Mouse (Mus musculus): ENCODE measurements around the gene Senp3.

GRCm38 (mm10) chr11:69714636-69715329 is 32.9 kb upstream of the Senp3 start:
- TF ChIP-seq TAL1 (IDR thresholded peaks at IDR 0.05; ENCODE audit: low read length) (no peak), GATA1 (IDR thresholded peaks at IDR 0.05; ENCODE audit: low read length) (no peak)

All from erythroblast, embryonic 14.5 days (primary cell).